Mouse (Mus musculus) kidney, postnatal 25 days (tissue): Measurements from ENCODE around the gene Tnk2.

Source experiments
- DNase-seq, 2 experiments: peaks; one replicate each; pipeline ENCODE4 v3.0.0; 2021; ENCODE audit warnings: mixed read lengths in 2 of 2

Tnk2 gene

DNA sequence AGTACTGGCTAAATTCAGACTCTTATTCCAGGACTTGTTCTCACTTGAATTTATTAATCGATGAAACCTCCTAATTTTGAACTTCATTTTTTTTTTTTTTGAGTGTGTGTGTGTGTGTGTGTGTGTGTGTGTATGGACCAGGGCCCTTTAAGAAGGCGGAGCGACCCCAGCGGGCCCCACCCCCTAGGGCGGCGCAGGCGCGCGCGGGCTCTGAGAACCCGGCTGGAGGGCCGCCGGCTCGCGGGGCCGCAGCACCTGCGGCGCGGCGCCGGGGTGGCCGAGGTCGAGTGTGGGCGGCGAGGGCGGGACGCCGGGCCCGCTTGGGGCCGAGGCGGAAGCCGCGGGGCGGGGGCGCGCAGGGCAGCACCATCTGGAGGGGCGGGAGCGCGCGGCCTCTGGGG, at the start of gene Tnk2:
Tnk2 (plus strand) TSS at position 214 of the 401 bp plus-strand sequence.
- peak; percentile 89 to 94 for DNase-seq

DNA sequence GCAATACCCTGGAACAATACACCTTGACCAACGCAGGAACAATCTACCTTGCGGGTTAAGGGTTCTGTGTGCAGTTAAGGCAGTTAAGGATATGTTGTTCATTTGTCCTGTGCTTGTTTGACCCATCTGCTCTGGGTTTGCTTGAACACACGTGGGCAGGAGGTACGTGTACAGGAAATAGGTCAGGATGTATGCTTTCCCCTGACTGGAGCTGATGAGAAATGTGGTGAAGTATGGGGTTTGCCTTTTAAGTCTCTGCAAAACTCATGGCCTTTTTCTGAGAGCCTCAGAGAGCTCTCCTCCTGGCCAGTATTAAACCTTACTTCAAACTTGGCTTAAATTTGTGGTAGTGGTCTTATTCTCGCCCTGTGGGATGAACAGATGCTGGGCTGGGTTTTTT, 49.8 kb upstream of the Tnk2 start:
- DNase-seq: no peak

DNA sequence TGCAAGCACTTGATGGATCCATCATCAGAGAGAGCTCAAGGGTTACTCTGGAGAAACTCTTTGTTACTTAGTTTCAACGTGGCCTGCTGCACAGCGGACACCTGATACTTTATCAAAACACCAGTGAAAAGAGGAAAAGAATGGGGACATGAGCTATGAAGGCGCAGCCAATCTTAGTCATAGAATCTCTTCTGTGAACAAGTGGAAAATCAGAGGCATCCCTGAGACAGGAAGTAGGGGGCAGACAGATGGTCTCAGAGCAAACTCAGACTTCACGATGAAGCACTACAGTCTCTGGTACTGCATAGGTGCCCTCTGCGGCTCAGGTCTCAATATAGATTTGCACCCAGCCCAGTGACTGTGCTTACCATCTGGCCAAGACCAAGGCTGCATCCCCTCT, 49.0 kb upstream of the Tnk2 start:
- no peak for DNase-seq

DNA sequence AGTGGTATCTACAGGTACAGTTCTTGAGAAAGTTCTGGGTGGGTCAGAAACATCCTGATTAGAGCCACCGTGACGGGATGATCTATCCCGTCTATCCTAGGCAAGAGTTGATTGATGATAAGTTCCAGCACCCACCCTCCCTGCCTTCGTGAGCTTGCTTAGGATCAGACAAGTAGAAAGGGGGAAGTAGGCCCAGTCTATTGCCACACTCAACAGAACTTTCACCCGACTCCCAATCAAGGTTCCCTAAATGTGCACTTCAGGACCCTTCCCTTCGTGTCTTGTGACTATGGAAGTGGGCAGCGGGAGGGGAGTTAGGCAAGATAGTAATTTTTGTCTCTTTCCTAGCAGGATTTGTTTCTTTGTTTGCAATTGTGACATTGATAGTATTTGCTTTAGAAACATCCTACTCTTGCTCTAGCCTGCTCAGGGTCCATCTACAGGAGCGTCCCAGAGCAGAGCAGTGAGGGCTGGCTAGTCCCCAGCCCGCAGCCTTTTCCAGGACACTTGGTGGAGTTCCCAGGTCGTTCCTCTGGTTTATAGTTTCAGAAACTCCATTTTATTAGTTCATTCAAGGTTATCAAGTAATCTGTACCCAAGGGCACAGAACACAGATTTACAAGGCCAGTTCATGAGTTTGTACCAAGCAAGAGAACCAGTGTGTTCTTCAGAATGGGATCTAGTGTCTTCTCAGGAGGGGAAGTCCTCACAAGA, 48.4 kb upstream of the Tnk2 start:
- DNase-seq: no peak

DNA sequence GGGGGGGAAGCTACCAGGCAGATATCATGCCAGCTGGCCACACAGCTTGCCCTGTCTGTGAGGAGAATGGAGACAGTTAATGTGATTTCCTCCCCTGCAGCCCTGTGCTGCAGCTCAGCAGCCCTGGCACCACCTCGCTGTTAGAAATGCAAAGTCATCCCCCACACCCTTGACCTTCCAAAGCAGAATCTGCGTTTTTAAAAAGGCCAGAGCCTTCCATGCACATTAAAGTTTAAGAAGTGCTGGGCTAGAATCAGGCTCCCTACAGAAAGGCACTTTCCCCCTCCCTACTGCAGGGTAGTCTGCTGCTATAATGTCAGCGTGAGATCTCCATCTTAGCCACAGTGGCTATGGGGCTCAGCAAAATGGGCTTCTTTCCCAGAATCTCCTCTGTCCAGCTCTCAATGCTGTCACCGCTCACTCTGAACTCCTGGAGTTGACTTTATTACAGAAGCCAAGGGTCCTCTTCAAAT, 45.7 kb upstream of the Tnk2 start:
- DNase-seq: no peak

DNA sequence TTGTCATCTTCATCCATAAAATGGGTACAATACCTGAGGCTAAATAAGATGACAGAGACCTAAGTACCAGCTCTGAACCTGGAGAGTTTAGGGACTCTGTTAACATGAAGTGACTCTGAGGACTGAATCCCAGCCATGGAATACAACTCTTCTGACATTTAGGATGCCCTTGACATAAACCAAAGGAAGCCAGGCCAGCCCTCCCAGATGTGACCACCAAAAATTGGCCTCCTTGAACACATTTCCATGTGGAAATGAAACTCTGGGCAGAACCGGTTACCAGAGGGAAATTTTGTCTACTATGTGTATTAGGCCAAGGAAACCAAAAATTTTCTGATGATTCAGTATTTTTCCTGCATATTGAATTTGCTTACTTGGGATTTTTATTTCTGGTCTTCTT, 44.5 kb upstream of the Tnk2 start:
- no peak for DNase-seq

DNA sequence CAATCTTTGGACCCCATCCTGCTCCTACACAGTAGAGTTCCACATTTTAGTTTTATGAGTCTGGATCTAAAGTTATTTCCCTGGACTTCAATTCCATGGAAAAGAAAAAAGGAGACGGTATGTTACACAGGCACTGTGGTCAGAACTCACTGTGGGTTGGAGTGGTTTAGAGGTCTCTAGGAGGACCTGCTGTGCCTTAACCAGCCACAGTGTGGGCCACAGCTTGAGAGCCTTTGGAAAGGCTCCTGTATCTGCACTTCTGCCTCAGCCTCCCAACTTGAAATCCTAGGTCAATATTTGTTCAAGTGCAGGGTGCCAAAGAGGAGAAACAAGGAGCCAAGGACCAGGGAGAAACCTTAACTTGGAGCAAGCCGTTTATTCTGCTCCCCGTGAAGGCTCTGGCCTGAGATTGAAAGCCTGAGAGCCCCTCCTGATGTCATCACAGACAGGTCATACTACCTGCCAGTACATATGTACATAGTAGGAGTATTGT, 41.4 kb upstream of the Tnk2 start:
- DNase-seq: no peak

DNA sequence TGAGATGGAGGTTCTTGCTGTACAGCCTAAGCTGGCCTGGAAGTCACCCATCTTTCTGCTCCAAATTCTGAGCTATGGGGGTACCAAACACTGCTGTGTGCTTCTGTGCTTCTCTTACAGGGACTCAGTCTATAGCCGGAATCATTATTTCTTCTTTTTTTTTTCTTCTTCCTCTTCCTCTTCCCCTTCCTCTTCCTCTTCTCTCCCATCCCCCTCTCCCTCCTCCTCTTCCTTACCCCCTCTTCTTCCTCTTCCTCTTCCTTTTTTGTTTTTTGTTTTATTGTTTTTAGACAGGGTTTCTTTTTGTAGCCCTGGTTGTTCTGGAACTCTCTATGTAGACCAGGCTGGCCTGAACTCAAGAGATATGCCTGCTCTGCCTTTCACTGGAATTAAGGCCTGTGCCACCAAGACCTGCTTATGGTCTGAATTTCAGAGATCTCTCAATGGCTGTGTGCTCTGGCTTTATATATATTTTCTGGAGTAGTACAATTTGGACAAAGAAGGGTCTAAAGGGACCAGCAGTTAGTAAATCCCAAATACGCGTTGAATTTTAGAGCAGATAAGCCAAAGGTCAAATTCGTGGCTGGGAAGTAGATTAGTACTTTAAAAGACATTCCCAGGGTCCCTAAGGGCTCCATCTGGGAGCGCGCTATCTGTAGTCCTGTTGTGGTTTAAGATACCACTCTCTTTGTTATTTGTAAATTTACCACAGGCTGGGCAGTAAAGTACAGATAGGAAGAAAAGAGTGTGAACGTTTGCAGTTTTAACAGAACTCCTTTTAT, 35.9 kb upstream of the Tnk2 start:
- no peak for DNase-seq

DNA sequence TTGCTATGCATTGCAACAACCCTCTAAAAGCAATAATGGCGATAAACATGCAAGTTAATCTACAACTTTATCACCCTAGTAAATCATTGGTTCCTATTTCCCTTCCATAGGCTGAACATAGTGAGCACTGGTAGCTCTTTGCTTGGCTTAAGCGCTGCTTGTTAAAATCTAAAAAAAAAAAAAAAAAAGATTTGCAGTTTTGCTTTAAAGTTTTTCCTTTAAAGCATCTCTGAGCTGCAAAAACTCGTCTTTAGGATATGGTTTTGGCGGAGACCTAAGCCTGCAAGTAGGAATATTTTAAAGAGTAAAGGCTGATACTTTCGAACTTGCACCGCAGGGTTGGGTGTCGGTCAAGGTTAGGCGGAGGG, 35.3 kb upstream of the Tnk2 start:
- no peak for DNase-seq

DNA sequence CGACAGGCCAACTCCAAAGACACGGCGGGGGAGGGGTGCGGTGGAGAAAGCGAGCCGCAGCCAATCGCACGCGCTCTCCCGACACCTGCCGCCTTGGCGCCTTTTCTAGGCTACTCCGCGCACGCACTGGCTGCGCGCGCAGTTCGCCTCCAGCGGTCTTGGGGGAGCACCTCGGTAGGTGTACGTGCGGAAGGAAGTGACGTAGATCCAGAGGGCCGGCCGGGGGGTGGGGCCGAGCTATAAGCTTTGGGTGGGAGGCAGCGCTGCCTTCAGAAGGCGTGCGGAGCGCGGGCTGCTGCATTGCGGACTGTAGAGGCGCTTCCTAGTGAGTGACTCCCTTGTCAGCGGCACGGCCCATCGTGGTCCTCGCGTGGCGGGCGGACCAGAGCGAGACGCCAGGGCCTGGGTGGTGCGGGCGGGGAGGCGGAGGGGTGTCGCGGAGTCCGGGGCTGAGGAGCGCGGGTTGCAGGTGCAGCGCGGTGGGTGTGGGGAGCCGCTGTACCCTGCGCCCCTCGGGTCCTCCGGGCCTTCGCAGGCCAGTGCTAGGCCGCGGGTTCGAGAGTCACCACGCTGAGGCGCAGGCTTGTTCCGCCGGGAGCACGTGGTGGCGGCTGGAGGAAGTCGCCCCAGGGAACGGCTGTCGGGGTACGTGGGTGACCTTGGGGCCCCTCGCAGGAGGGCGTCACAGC, 34.8 kb upstream of the Tnk2 start, which contains the start of gene Tfrc:
Tfrc (plus strand) TSS at position 209 of the 689 bp plus-strand sequence.
- peak; percentile 97 to 99 for DNase-seq

DNA sequence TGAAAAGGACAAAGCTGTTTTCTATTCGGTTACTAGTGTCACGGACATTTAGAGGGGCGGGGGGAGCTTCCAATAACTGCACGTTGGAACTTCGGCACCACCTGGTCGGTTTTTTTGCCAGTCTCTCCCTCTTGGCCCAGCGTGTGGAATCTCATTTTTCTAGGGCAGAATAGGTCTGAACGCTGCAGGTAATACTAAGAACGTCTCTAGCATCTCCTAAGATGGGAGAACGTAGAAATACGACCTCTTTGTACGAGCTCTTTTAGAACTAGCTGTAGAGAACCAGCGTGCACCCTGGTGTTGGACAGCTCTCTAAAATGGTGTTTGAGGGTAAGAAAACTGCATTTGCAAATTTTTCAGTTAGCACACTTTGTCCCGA, 34.3 kb upstream of the Tnk2 start:
- DNase-seq: no peak

DNA sequence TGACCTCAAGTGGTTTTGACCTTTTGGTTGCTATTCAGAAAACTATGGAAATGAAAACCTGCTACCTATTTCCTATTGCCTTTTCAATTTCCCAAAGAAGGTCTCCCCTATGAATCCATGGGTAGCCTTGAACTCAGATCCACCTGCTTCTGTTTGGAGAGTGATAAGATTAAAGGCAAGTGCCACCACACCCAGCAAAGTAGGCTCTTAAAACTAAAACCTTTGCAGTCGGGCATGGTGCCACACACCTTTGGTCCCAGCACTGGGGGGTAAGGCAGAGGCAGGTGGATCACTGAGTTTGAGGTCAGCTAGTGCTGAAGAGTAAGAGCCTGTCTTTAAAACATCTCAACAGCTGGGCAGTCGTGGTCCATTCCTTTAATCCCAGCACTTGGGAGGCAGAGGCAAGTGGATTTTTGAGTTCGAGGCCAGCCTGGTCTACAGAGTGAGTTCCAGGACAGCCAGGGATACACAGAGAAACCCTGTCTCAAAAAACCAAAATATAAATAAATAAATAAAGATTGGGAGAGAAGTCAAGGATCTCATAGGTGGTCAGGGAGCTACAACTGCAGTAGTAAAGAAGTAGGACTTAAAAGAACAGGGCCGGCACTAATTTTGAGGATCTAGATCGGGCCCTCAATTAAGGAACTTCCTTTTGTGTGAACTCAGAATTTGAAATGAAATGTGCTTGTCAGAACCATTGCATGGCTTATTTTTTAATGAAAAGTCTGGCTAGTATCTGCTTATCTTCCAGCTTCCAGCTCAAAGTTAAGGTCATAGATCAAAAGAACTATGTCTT, 33.0 kb upstream of the Tnk2 start:
- peak; percentile 67 to 78 for DNase-seq

DNA sequence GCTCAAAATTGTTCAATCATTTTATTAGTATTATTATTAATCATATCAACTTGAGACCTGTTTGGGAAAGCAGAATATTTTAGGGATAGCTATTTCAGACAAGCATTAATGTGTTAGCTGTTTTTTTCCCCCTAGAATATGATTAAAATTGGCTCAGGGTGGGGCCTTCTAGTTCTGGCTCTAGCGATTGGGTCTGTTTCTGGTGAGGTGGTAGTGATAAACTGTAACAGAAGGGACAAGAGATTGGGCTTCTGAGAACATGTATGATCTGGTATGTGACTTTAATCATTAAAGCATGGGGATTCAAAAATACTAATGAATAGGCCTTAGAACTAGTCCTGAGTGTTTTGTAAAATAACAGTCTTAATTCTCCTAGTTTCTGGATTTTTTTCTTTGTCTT, 31.6 kb upstream of the Tnk2 start:
- no peak for DNase-seq

DNA sequence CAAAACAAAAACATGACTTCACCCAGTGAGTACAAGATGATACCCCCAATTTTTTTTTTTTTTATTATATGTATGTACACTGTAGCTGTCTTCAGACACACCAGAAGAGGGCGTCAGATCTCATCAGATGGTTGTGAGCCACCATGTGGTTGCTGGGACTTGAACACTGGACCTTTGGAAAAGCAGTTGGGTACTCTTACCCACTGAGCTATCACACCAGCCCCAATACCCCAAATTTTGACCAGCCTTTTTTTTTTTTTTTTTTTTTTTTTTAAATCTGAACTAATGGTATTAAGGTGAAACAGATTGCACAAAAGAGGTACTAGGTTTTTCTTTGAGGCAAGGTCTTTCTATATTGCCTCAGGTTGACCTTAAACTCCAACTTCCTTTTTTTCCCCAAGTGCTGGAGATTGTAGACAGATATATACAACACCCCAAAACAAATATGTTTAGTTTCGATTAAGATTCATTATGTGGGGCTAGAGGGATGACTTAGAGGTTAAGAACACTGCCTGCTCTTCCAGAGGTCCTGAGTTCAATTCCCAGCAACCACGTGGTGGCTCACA, 30.3 kb upstream of the Tnk2 start:
- no peak for DNase-seq

DNA sequence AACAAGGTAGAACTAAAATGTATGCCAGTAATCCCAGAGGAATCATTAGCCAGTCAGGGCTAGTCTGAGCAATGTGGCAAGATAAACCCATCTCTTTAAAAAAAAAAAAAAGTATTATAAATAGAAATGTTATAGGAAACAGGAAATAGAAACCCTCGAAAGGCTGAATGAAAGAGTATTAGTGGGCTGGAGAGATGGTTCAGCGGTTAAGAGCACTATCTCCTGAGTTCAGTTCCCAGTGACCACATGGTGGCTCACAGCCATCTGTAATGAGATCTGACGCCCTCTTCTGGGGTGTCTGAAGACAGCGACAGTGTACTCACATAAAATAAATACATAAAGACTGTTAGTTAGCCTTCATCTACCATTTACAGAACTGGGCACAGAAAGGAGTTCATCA, 29.6 kb upstream of the Tnk2 start:
- no peak for DNase-seq

DNA sequence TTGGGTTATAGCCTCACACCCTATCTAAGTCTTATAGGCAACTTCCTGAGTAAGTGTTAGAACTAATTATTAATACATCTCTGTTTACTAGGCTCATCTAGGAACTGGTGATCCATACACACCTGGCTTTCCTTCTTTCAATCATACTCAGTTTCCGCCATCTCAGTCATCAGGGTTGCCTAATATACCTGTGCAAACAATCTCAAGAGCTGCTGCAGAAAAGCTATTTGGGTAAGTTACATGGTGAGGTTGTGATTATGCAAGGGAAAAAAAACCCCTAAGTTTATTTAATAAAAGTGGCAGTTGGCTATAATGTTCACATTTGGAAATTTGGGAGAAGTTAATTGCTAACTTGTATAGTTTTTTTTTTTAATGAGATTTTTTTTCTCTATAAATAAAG, 24.7 kb upstream of the Tnk2 start:
- DNase-seq: no peak

DNA sequence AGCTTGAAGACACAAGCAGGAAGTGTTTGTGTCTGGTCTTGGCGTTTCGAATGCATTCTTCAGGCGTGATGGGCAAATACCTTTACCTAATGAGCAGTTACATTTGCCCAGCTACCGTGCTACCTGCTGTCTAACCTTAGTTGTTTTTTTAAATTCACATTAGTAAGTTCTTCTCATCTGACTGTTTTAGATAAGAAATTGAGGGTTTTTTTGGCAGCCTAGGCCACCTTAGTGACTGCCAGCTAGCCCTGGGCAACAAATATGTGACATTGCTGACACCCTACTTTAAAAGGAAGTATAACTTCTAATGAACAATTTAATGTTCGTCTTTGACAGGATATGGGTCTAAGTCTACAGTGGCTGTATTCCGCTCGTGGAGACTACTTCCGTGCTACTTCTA, 15.5 kb upstream of the Tnk2 start:
- no peak for DNase-seq

DNA sequence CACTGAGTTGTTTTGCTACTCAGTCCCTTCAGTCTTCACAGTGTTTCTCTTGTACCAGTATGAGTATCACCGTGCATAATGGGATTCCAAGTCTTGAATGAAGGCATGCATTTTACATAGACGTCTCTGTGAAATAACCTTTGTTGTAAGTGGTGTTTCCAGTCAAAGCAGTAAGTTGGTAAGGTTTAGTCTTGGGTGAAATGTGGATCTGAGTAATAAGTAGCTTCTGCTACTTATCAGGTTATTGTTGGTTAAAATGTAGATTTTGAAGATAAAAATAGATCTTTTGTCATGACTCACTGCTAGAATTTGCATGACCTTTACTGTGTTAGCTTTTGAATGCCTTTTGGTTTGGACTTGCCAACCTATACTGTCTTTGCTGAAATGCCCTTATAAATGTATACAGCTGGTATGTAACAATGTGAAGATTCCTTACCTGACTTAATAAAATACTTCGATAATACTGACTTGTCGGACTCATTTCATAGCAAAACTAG, 11.3 kb upstream of the Tnk2 start:
- DNase-seq: no peak

DNA sequence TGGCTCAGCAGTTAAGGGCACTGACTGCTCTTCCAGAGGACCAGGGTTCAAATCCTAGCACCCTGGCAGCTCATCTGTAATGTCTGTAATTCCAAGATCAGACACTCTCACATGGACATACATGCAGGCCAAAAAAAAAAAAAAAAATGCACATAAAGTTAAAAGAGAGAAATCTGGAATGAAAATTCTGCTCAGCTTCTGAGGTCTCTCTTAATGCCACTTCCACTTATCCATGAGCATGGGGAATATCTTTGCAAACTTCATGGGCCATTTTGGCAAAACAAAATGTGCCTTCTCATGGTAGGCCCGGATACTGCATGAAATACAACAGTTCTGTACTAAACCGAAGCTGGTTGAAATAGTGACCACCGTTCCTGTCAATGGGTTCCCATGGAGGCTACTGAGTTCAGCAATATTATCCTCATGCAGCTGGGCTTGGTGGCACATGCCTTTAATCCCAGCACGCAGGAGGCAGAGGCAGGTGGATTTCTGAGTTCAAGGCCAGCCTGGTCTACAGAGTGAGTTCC, 10.1 kb upstream of the Tnk2 start:
- no peak for DNase-seq

DNA sequence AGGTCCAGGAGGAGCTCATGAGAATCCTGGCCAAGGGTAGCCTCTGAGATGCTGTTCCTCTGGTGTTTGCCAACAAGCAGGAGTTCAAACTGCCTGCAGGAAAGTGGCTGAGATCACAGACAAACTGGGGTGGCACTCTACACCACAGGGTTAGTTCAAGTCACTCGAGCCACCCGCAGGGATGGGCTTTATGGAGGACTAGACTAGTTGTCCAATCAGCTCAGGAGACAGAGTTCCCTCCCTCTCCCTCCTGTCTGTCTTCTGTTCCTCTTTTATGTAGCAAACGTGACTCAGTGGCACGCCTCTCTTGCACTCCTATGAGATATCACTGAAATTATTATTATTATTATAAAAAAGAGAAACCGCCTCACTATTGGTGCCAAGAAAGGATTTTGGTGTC, 9.5 kb upstream of the Tnk2 start:
- no peak for DNase-seq

DNA sequence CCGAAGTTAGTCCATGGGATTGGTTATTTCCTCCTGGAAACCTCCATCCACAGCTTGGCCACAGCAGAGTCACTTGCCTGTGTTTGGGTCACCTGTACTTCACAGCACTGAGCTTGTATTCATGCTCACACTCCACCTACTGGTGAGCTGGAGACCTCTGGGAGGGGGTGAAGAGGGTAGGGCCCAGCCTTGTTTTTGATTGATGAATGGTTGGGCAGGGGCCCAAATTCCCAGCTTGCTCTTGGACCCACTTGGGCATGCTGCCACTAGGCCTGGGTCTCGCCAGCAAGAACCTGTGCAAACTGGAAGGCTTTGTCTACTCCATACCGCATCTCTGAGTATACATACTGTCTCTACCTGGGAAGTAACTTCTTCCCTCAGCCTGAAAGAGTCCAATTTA, 8.4 kb upstream of the Tnk2 start:
- peak in 1 of 2 experiments; percentile 46 for DNase-seq

DNA sequence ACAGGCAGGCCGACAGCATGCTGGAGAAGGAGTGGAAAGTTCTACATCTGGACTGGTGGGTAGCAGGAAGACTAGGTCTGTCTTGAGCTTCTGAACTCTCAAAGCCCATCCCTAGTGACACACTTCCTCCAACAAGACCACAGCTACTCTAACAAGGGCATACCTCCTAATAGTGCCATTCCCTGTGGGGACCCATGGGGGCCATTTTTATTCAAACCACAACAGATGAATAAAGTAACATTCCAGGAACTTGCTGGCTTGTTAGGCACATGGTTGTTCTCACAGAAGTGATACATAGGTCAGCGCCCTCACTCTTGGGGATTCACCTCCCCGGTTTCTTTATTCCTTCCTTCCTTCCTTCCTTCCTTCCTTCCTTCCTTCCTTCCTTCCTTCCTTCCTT, 7.3 kb upstream of the Tnk2 start:
- no peak for DNase-seq
